Mouse (Mus musculus): ENCODE results near the gene Bsnd. TPM values are rescaled to one million over a fixed set of nuclear protein-coding genes. Genes with fewer than 3 reads are reported as not detected.

Bsnd gene
- polyA plus RNA-seq, 1 experiment from 2014 or later, result not detected

DNA sequence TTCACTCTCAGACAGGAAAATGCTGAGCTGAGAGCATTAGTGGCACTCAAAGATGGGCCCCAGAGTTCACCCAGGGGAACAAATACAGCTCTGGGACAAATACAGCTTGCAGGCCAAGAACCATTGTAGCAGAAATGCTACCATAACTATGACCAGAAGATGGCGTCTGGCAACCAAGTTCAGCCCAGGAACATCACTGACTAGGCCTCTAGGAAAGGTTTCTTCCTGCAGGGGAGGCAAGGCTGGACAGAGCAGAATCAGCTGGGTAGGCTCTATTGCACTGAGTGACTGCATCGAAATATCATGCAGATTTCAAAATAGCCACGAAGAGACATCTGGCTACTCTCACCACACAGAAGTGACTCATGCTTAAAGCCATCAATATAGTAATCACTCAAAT, 19.7 kb downstream of the Bsnd start:
- TF ChIP-seq CTCF (IDR thresholded peaks at IDR 0.05) (peak; percentile 91), EP300 (IDR thresholded peaks at IDR 0.05) (no peak)
- Histone ChIP-seq H3K4me1 (ENCODE audit: insufficient read depth, low read depth, low read length) (no peaks in the 10 kb centered on the region), H3K27ac (ENCODE audit: low read length) (no peak overlapping the region), H3K9me3 (ENCODE audit: low read length) (no peaks in the 10 kb centered on the region), H3K27me3 (replicated peaks; ENCODE audit: insufficient read depth, low read length) (no peaks in the 10 kb centered on the region), H3K9ac (replicated peaks; ENCODE audit: low read depth) (no peak overlapping the region), H3K36me3 (ENCODE audit: insufficient read depth, low read length) (no peaks in the 10 kb centered on the region), H3K4me2 (replicated peaks; ENCODE audit: low read depth, low read length) (no peak overlapping the region), H3K4me3 (ENCODE audit: low read depth, low read length) (no peak overlapping the region)
- WGBS, result 9% methylated on average over 3 of the region's 3 CpGs
- peak; percentile 91 for DNase-seq (ENCODE audit: low spot score)
- ATAC-seq, result peak; percentile 87

DNA sequence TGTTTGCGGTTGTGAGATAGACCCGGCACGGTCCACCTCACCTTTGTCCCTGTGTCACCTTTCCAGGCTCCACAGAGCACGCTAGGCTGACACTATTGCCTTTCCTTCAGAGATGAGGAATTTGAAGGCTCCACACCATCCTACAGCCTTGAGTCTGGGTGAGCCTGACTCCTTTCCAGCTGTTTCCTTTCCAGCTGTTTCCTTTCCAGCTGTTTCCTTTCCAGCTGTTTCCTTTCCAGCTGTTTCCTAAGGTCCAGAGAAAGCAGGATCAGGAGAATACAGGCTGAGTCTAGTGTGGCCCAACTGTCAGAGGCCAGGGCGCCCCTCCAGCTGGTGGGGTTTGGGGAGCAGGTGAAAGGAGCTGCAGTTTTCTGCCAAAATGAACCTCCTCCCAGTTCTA, 21.2 kb downstream of the Bsnd start:
- Histone ChIP-seq H3K27me3 (replicated peaks; ENCODE audit: insufficient read depth, low read length) (no peaks in the 10 kb centered on the region), H3K4me3 (ENCODE audit: low read depth, low read length) (no peak overlapping the region), H3K27ac (ENCODE audit: low read length) (no peak overlapping the region), H3K4me1 (ENCODE audit: insufficient read depth, low read depth, low read length) (no peaks in the 10 kb centered on the region), H3K36me3 (ENCODE audit: insufficient read depth, low read length) (no peaks in the 10 kb centered on the region), H3K4me2 (replicated peaks; ENCODE audit: low read depth, low read length) (no peak overlapping the region), H3K9me3 (ENCODE audit: low read length) (no peaks in the 10 kb centered on the region), H3K9ac (replicated peaks; ENCODE audit: low read depth) (no peak overlapping the region)
- TF ChIP-seq EP300 (IDR thresholded peaks at IDR 0.05), result no peak
- TF ChIP-seq CTCF (IDR thresholded peaks at IDR 0.05), result no peak
- 55% methylated on average over 5 of the region's 5 CpGs for WGBS
- DNase-seq (ENCODE audit: low spot score), result no peak
- ATAC-seq, result no peak

DNA sequence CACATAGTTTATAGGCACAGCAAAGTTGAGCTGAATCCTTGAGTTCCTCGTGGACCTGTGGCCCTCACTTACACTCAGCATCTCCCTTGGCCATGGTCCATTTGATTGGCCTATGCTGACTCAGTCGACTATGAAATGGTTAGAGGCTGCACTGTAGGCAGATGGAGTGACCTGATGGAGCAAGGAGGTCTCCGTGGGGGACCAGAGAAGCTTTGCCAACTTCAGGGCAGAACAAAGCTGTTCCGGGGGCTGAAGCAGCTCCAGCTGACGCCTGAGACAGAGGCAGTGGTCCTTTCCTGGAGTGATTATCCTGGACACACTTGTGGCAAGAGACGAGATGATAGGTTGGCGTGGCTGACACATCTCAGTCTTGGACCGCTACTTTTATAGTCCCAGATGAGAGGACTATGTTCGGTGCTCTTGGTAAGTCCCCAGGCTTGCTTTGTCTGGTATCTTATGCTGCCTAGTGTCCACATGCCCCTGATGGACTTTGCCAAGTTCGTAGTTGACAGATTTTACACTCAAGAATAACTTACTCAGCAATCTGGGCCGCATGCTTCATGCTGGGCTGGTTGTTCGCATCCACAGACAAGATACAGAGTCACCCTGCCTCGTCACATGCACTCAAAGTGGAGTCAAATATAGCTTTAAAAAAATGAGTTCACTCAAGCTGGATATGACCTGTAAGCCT, 24.5 kb downstream of the Bsnd start:
- DNase-seq (ENCODE audit: low spot score) (no peak), ATAC-seq (no peak)
- Histone ChIP-seq H3K9ac (replicated peaks; ENCODE audit: low read depth) (no peak overlapping the region), H3K27me3 (replicated peaks; ENCODE audit: insufficient read depth, low read length) (peaks cover 12% of the 10 kb centered on the region), H3K27ac (ENCODE audit: low read length) (no peak overlapping the region), H3K4me1 (ENCODE audit: insufficient read depth, low read depth, low read length) (0 out of 2 replicates have a peak, but pooled peaks cover 4% of the 10 kb centered on the region), H3K36me3 (ENCODE audit: insufficient read depth, low read length) (no peaks in the 10 kb centered on the region), H3K9me3 (ENCODE audit: low read length) (no peaks in the 10 kb centered on the region), H3K4me3 (ENCODE audit: low read depth, low read length) (no peak overlapping the region), H3K4me2 (replicated peaks; ENCODE audit: low read depth, low read length) (no peak overlapping the region)
- TF ChIP-seq EP300 (IDR thresholded peaks at IDR 0.05) (no peak), CTCF (IDR thresholded peaks at IDR 0.05) (no peak)
- WGBS, result 78% methylated on average over 13 of the region's 13 CpGs

DNA sequence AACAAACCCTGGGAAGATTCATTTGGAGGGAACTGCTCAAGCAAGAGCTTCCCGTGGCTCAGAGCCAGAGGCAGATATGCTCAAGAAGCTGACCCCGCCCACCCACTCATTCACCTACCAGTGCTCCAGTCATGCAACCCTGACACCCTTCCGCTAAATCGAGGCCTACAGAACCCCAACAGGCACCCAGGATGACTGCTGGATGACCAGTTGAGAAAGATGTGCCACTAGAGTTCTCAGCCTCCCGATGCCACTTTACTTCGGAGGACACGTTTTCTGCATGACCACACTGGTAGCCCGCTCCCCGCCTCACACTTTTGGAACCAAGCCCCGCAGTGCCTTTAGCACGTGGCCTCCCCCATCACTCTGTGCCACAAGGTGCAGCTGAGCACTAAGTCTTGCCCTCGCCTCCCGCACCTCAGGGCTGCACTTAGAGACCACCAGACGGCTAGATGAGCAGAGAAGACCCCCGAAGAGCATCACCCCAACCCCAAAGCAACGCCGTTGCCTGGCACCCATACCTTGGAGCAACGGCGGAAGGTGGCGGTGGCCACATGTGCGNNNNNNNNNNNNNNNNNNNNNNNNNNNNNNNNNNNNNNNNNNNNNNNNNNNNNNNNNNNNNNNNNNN, 28.8 kb downstream of the Bsnd start:
- 26% methylated on average over 21 of the region's 21 CpGs for WGBS
- Histone ChIP-seq H3K9me3 (ENCODE audit: low read length) (no peaks in the 10 kb centered on the region), H3K36me3 (ENCODE audit: insufficient read depth, low read length) (no peaks in the 10 kb centered on the region), H3K27me3 (replicated peaks; ENCODE audit: insufficient read depth, low read length) (peaks cover 12% of the 10 kb centered on the region), H3K4me1 (ENCODE audit: insufficient read depth, low read depth, low read length) (0 out of 2 replicates have a peak, but pooled peaks cover 4% of the 10 kb centered on the region), H3K4me2 (replicated peaks; ENCODE audit: low read depth, low read length) (peak overlapping the region; percentile 48), H3K4me3 (ENCODE audit: low read depth, low read length) (peak overlapping the region; percentile 24; the same call in 1 of the 2 replicates), H3K9ac (replicated peaks; ENCODE audit: low read depth) (no peak overlapping the region), H3K27ac (ENCODE audit: low read length) (no peak overlapping the region)
- DNase-seq (ENCODE audit: low spot score) (no peak), ATAC-seq (no peak)
- TF ChIP-seq CTCF (IDR thresholded peaks at IDR 0.05), result no peak
- TF ChIP-seq EP300 (IDR thresholded peaks at IDR 0.05), result no peak

DNA sequence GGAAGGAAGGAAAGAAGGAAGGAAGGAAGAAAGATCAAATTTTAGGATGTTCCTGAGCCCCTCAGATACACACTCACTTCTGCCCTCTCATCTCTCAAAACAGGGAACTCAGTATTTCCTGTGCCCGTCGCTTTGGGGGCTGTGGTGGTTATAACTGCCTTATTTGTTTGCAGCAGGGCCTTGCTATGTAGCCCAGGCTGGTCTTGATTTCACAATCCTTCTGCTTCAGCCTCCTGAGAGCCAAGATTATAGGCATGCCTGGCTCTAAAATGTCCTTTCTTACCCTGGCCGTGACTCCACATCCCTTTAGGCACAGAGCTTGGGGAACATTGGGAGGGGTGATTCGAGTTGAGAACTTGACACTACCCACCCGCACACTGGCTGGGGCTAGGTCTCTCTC, 29.6 kb downstream of the Bsnd start:
- ATAC-seq, result no peak

DNA sequence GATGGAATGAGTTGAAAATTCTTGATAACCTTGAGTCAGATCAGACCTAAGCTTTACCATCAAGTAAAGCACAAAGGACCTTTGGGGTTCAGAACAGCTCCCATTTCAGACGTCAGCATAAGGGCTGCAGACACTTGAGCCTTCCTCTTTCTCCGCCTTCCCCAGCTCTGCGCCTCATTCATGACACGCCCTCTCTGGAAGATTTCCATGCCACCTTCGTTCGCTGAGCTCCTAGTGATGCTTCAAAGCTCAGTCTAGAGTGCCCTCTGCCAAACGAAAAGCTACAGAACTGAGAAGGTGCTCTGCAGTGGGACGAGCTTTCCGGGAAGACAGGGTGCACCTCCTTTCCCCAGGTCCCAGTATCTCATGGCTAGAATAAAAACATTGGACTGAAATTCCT, 30.1 kb downstream of the Bsnd start:
- Histone ChIP-seq H3K27me3 (replicated peaks; ENCODE audit: insufficient read depth, low read length) (peaks cover 12% of the 10 kb centered on the region), H3K9me3 (ENCODE audit: low read length) (no peaks in the 10 kb centered on the region), H3K9ac (replicated peaks; ENCODE audit: low read depth) (no peak overlapping the region), H3K4me2 (replicated peaks; ENCODE audit: low read depth, low read length) (no peak overlapping the region), H3K4me3 (ENCODE audit: low read depth, low read length) (no peak overlapping the region), H3K4me1 (ENCODE audit: insufficient read depth, low read depth, low read length) (0 out of 2 replicates have a peak, but pooled peaks cover 4% of the 10 kb centered on the region), H3K27ac (ENCODE audit: low read length) (no peak overlapping the region), H3K36me3 (ENCODE audit: insufficient read depth, low read length) (no peaks in the 10 kb centered on the region)
- DNase-seq (ENCODE audit: low spot score) (no peak), ATAC-seq (no peak)
- WGBS, result 63% methylated on average over 9 of the region's 9 CpGs
- TF ChIP-seq EP300 (IDR thresholded peaks at IDR 0.05), result no peak
- TF ChIP-seq CTCF (IDR thresholded peaks at IDR 0.05), result no peak

More for the DNA sequence above, 29.6 kb downstream of the Bsnd start:
- H3K36me3 ChIP-seq (ENCODE audit: insufficient read depth, low read length), result no peaks in the 10 kb centered on the region
- peaks cover 12% of the 10 kb centered on the region for H3K27me3 ChIP-seq (replicated peaks; ENCODE audit: insufficient read depth, low read length)
- WGBS, result 64% methylated on average over 5 of the region's 5 CpGs
- no peaks in the 10 kb centered on the region for H3K9me3 ChIP-seq (ENCODE audit: low read length)
- H3K27ac ChIP-seq (ENCODE audit: low read length), result no peak overlapping the region
- H3K4me3 ChIP-seq (ENCODE audit: low read depth, low read length), result no peak overlapping the region
- no peak for TF ChIP-seq EP300 (IDR thresholded peaks at IDR 0.05)
- TF ChIP-seq CTCF (IDR thresholded peaks at IDR 0.05), result no peak
- 0 out of 2 replicates have a peak, but pooled peaks cover 4% of the 10 kb centered on the region for H3K4me1 ChIP-seq (ENCODE audit: insufficient read depth, low read depth, low read length)
- no peak overlapping the region for H3K9ac ChIP-seq (replicated peaks; ENCODE audit: low read depth)
- no peak overlapping the region for H3K4me2 ChIP-seq (replicated peaks; ENCODE audit: low read depth, low read length)
- DNase-seq (ENCODE audit: low spot score), result no peak
